Mouse (Mus musculus) layer of hippocampus, adult 2 months (tissue): ENCODE measurements around the gene Hist1h4h. TPM values are rescaled to one million over a fixed set of nuclear protein-coding genes. Genes with fewer than 3 reads are reported as not detected.
A peak's percentile ranks its signal among the peaks of the same experiment; 100 is the strongest.
"Not testable (repeated sequence)": the region's sequence is repeated elsewhere in the genome, so short reads cannot be mapped to it uniquely, and the experiment has no call there.

Experiments used
- DNase-seq, 2 experiments: peaks; one replicate each; pipeline ENCODE4 v3.0.0; 2022; ENCODE audit warnings: low spot score in 2 of 2
- H3K27ac ChIP-seq: fragments of 200-600 bp; 2 replicates; pipeline ENCODE4 v1.8.1; 2022
- H3K4me3 ChIP-seq: fragments of 200-600 bp; 2 replicates; pipeline ENCODE4 v1.8.1; 2022; ENCODE audit warnings: mild to moderate bottlenecking
- CTCF ChIP-seq: fragments of 200-600 bp; conservative IDR thresholded peaks from 2 replicates; pipeline ENCODE4 v1.8.1; 2022; ENCODE audit warnings: antibody characterized with exemption, mild to moderate bottlenecking, moderate library complexity
- total RNA-seq, 2 experiments: library from RNA; stranded (reverse); gene quantifications; 2 replicates each; pipeline ENCODE4 v1.2.3; 2021

The Hist1h4h gene
- total RNA-seq, 2 experiments from 2014 or later = 333 to 344 TPM

- peak; percentile 73 to 89 for DNase-seq
- Histone ChIP-seq H3K27ac (peak within 1 kb of the TSS; percentile 83), H3K4me3 (peak within 1 kb of the TSS; percentile 70)
- no peak for TF ChIP-seq CTCF
Measured at GRCm38 (mm10) chr13:23543965-23544786, 13.3 kb downstream of the Hist1h4h start, which contains the start of gene Hist1h3f. Gene Hist1h3f, plus strand, starts transcription at chr13:23544052.

GRCm38 (mm10) chr13:23544787-23545120 is 13.9 kb downstream of the Hist1h4h start:
- DNase-seq = not testable (repeated sequence)
- Histone ChIP-seq H3K27ac (peak overlapping the region; percentile 83), H3K4me3 (peak overlapping the region; percentile 70)

GRCm38 (mm10) chr13:23546694-23547093 is 15.8 kb downstream of the Hist1h4h start:
- Histone ChIP-seq H3K27ac (no peak overlapping the region), H3K4me3 (no peak overlapping the region)
- no peak for TF ChIP-seq CTCF
- DNase-seq = no peak

GRCm38 (mm10) chr13:23550761-23551145 is 19.9 kb downstream of the Hist1h4h start:
- no peak for TF ChIP-seq CTCF
- DNase-seq = no peak
- H3K4me3 ChIP-seq = peak overlapping the region; percentile 58
- peak overlapping the region; percentile 85 for H3K27ac ChIP-seq

- peak; percentile 68 for TF ChIP-seq CTCF
- peak; percentile 88 to 94 for DNase-seq
Measured at GRCm38 (mm10) chr13:23551146-23551834, 20.4 kb downstream of the Hist1h4h start, which contains the start of gene Hist1h4f. Gene Hist1h4f, minus strand, starts transcription at chr13:23551648.

GRCm38 (mm10) chr13:23551931-23552914 is 21.4 kb downstream of the Hist1h4h start:
- peak overlapping the region; percentile 58 for H3K4me3 ChIP-seq
- TF ChIP-seq CTCF = no peak
- no peak for DNase-seq
- no peak overlapping the region; the same call in 1 of the 2 replicates for H3K27ac ChIP-seq

More at GRCm38 (mm10) chr13:23551146-23551834, 20.4 kb downstream of the Hist1h4h start, which contains the start of gene Hist1h4f:
- Histone ChIP-seq H3K4me3 (peak within 1 kb of the TSS; percentile 58), H3K27ac (peak within 1 kb of the TSS; percentile 85)

GRCm38 (mm10) chr13:23552962-23553361 is 22.1 kb downstream of the Hist1h4h start, which contains the start of gene Hist1h1d:
Gene Hist1h1d, plus strand, starts transcription at chr13:23553262.
- TF ChIP-seq CTCF = no peak
- peak within 1 kb of the TSS; percentile 78; the same call in 1 of the 2 replicates for H3K27ac ChIP-seq
- no peak within 1 kb of the TSS for H3K4me3 ChIP-seq
- no peak for DNase-seq

- DNase-seq = no peak
- peak overlapping the region; percentile 62 for H3K4me3 ChIP-seq
- TF ChIP-seq CTCF = no peak
- H3K27ac ChIP-seq = peak overlapping the region; percentile 78
Measured at GRCm38 (mm10) chr13:23554393-23554792, 23.5 kb downstream of the Hist1h4h start.

- Histone ChIP-seq H3K27ac (peak overlapping the region; percentile 78), H3K4me3 (peak overlapping the region; percentile 62)
- TF ChIP-seq CTCF = no peak
- DNase-seq = peak; percentile 75 to 82
Measured at GRCm38 (mm10) chr13:23554925-23555838, 24.3 kb downstream of the Hist1h4h start.

GRCm38 (mm10) chr13:23555839-23556416 is 25.1 kb downstream of the Hist1h4h start:
- peak overlapping the region; percentile 62 for H3K4me3 ChIP-seq
- peak; percentile 66 to 85 for DNase-seq
- H3K27ac ChIP-seq = peak overlapping the region; percentile 78
- no peak for TF ChIP-seq CTCF

- peak overlapping the region; percentile 78; the same call in 1 of the 2 replicates for H3K27ac ChIP-seq
- TF ChIP-seq CTCF = no peak
- DNase-seq = no peak
- no peak overlapping the region for H3K4me3 ChIP-seq
Measured at GRCm38 (mm10) chr13:23556906-23557305, 26.1 kb downstream of the Hist1h4h start.

GRCm38 (mm10) chr13:23560699-23561098 is 29.8 kb downstream of the Hist1h4h start:
- DNase-seq, H3K4me3 ChIP-seq, H3K27ac ChIP-seq: not testable (repeated sequence)

- Histone ChIP-seq H3K4me3 (peak overlapping the region; percentile 73), H3K27ac (peak overlapping the region; percentile 97)
Measured at GRCm38 (mm10) chr13:23561531-23561882, 30.7 kb downstream of the Hist1h4h start.

GRCm38 (mm10) chr13:23561883-23562659 is 31.2 kb downstream of the Hist1h4h start, which contains the start of gene Hist1h3e:
Gene Hist1h3e, minus strand, starts transcription at chr13:23562369.
- Histone ChIP-seq H3K27ac (peak within 1 kb of the TSS; percentile 97), H3K4me3 (peak within 1 kb of the TSS; percentile 73)
- peak; percentile 93 to 96 for DNase-seq

More at GRCm38 (mm10) chr13:23561531-23561882, 30.7 kb downstream of the Hist1h4h start:
- not testable (repeated sequence) for DNase-seq
